Mouse (Mus musculus): ENCODE measurements around the gene Pld2. TPM values are rescaled to one million over a fixed set of nuclear protein-coding genes. Genes with fewer than 3 reads are reported as not detected.

Gene Pld2
- polyA plus RNA-seq, 1 experiment from 2014 or later, result 7.2 TPM

- no peak within 1 kb of the TSS for H3K4me3 ChIP-seq (replicated peaks; ENCODE audit: low read depth, low read length)
- no peaks in the 10 kb centered on the region for H3K4me1 ChIP-seq (replicated peaks; ENCODE audit: insufficient read depth, low read length)
- H3K27ac ChIP-seq, result no peak within 1 kb of the TSS
- H3K36me3 ChIP-seq (ENCODE audit: insufficient read depth, low read length), result peaks cover 8% of the 10 kb centered on the region
- no peaks in the 10 kb centered on the region for H3K9me3 ChIP-seq (replicated peaks; ENCODE audit: low read length)
- no peak within 1 kb of the TSS for H3K9ac ChIP-seq (ENCODE audit: low read depth, low read length)
- no peaks in the 10 kb centered on the region for H3K27me3 ChIP-seq (ENCODE audit: insufficient read depth, low read length)
- ATAC-seq (replicated peaks; ENCODE audit: low FRiP score, low read depth) (no peak), DNase-seq (ENCODE audit: low spot score) (no peak)
- TF ChIP-seq CTCF (IDR thresholded peaks at IDR 0.05; ENCODE audit: low read depth), result no peak
- 85% methylated on average over 6 of the region's 6 CpGs for WGBS
- no peak within 1 kb of the TSS for H3K4me2 ChIP-seq (ENCODE audit: low read length)
Measured at GRCm38 (mm10) chr11:70532839-70533238, 7.0 kb upstream of the Pld2 start, which contains the start of gene Gm40193. Gene Gm40193, minus strand, starts transcription at chr11:70532939.

GRCm38 (mm10) chr11:70539423-70539822 lies 441 bp upstream of the Pld2 start:
- Histone ChIP-seq H3K9me3 (replicated peaks; ENCODE audit: low read length) (no peaks in the 10 kb centered on the region), H3K4me3 (replicated peaks; ENCODE audit: low read depth, low read length) (peak overlapping the region; percentile 67), H3K9ac (ENCODE audit: low read depth, low read length) (peak overlapping the region; percentile 78; the same call in 1 of the 2 replicates), H3K4me1 (replicated peaks; ENCODE audit: insufficient read depth, low read length) (0 out of 2 replicates have a peak, but pooled peaks cover 4% of the 10 kb centered on the region), H3K36me3 (ENCODE audit: insufficient read depth, low read length) (0 out of 2 replicates have a peak, but pooled peaks cover 4% of the 10 kb centered on the region), H3K4me2 (ENCODE audit: low read length) (peak overlapping the region; percentile 82), H3K27ac (no peak overlapping the region), H3K27me3 (ENCODE audit: insufficient read depth, low read length) (no peaks in the 10 kb centered on the region)
- no peak for DNase-seq (ENCODE audit: low spot score)
- ATAC-seq (replicated peaks; ENCODE audit: low FRiP score, low read depth), result no peak
- 12% methylated on average over 9 of the region's 9 CpGs for WGBS
- no peak for TF ChIP-seq CTCF (IDR thresholded peaks at IDR 0.05; ENCODE audit: low read depth)

- WGBS, result 87% methylated on average over 7 of the region's 7 CpGs
Measured at GRCm38 (mm10) chr11:70540928-70541327, 1.1 kb downstream of the Pld2 start.

GRCm38 (mm10) chr11:70541415-70541814 lies 1.6 kb downstream of the Pld2 start:
- ATAC-seq (replicated peaks; ENCODE audit: low FRiP score, low read depth), result no peak
- no peak overlapping the region for H3K4me2 ChIP-seq (ENCODE audit: low read length)
- H3K9ac ChIP-seq (ENCODE audit: low read depth, low read length), result no peak overlapping the region
- H3K4me1 ChIP-seq (replicated peaks; ENCODE audit: insufficient read depth, low read length), result 0 out of 2 replicates have a peak, but pooled peaks cover 4% of the 10 kb centered on the region
- H3K27me3 ChIP-seq (ENCODE audit: insufficient read depth, low read length), result no peaks in the 10 kb centered on the region
- H3K4me3 ChIP-seq (replicated peaks; ENCODE audit: low read depth, low read length), result no peak overlapping the region
- H3K27ac ChIP-seq, result no peak overlapping the region
- DNase-seq (ENCODE audit: low spot score), result no peak
- TF ChIP-seq CTCF (IDR thresholded peaks at IDR 0.05; ENCODE audit: low read depth), result no peak
- H3K9me3 ChIP-seq (replicated peaks; ENCODE audit: low read length), result no peaks in the 10 kb centered on the region
- 79% methylated on average over 5 of the region's 5 CpGs for WGBS
- 0 out of 2 replicates have a peak, but pooled peaks cover 4% of the 10 kb centered on the region for H3K36me3 ChIP-seq (ENCODE audit: insufficient read depth, low read length)

More at GRCm38 (mm10) chr11:70540928-70541327, 1.1 kb downstream of the Pld2 start:
- Histone ChIP-seq H3K9me3 (replicated peaks; ENCODE audit: low read length) (no peaks in the 10 kb centered on the region), H3K9ac (ENCODE audit: low read depth, low read length) (peak overlapping the region; percentile 78; the same call in 1 of the 2 replicates), H3K4me3 (replicated peaks; ENCODE audit: low read depth, low read length) (peak overlapping the region; percentile 67), H3K4me2 (ENCODE audit: low read length) (peak overlapping the region; percentile 82), H3K27ac (no peak overlapping the region), H3K36me3 (ENCODE audit: insufficient read depth, low read length) (0 out of 2 replicates have a peak, but pooled peaks cover 4% of the 10 kb centered on the region), H3K4me1 (replicated peaks; ENCODE audit: insufficient read depth, low read length) (0 out of 2 replicates have a peak, but pooled peaks cover 4% of the 10 kb centered on the region), H3K27me3 (ENCODE audit: insufficient read depth, low read length) (no peaks in the 10 kb centered on the region)
- DNase-seq (ENCODE audit: low spot score) (no peak), ATAC-seq (replicated peaks; ENCODE audit: low FRiP score, low read depth) (no peak)
- TF ChIP-seq CTCF (IDR thresholded peaks at IDR 0.05; ENCODE audit: low read depth), result no peak

- WGBS, result 54% methylated on average over 7 of the region's 7 CpGs
- no peak for TF ChIP-seq CTCF (IDR thresholded peaks at IDR 0.05; ENCODE audit: low read depth)
- DNase-seq (ENCODE audit: low spot score), result no peak
- Histone ChIP-seq H3K4me2 (ENCODE audit: low read length) (no peak overlapping the region), H3K4me3 (replicated peaks; ENCODE audit: low read depth, low read length) (no peak overlapping the region), H3K36me3 (ENCODE audit: insufficient read depth, low read length) (0 out of 2 replicates have a peak, but pooled peaks cover 4% of the 10 kb centered on the region), H3K4me1 (replicated peaks; ENCODE audit: insufficient read depth, low read length) (0 out of 2 replicates have a peak, but pooled peaks cover 4% of the 10 kb centered on the region), H3K27ac (no peak overlapping the region), H3K9ac (ENCODE audit: low read depth, low read length) (no peak overlapping the region), H3K27me3 (ENCODE audit: insufficient read depth, low read length) (no peaks in the 10 kb centered on the region), H3K9me3 (replicated peaks; ENCODE audit: low read length) (no peaks in the 10 kb centered on the region)
- no peak for ATAC-seq (replicated peaks; ENCODE audit: low FRiP score, low read depth)
Measured at GRCm38 (mm10) chr11:70544496-70544895, 4.6 kb downstream of the Pld2 start.

GRCm38 (mm10) chr11:70551526-70551925 lies 11.7 kb downstream of the Pld2 start:
- no peak for DNase-seq (ENCODE audit: low spot score)
- Histone ChIP-seq H3K9ac (ENCODE audit: low read depth, low read length) (no peak overlapping the region), H3K27me3 (ENCODE audit: insufficient read depth, low read length) (no peaks in the 10 kb centered on the region), H3K4me1 (replicated peaks; ENCODE audit: insufficient read depth, low read length) (no peaks in the 10 kb centered on the region), H3K9me3 (replicated peaks; ENCODE audit: low read length) (no peaks in the 10 kb centered on the region), H3K36me3 (ENCODE audit: insufficient read depth, low read length) (no peaks in the 10 kb centered on the region), H3K27ac (no peak overlapping the region), H3K4me2 (ENCODE audit: low read length) (no peak overlapping the region), H3K4me3 (replicated peaks; ENCODE audit: low read depth, low read length) (no peak overlapping the region)
- no peak for TF ChIP-seq CTCF (IDR thresholded peaks at IDR 0.05; ENCODE audit: low read depth)
- ATAC-seq (replicated peaks; ENCODE audit: low FRiP score, low read depth), result no peak
- 90% methylated on average over 8 of the region's 8 CpGs for WGBS

GRCm38 (mm10) chr11:70553940-70554339 lies 14.1 kb downstream of the Pld2 start:
- Histone ChIP-seq H3K4me2 (ENCODE audit: low read length) (no peak overlapping the region), H3K27me3 (ENCODE audit: insufficient read depth, low read length) (no peaks in the 10 kb centered on the region), H3K9me3 (replicated peaks; ENCODE audit: low read length) (no peaks in the 10 kb centered on the region), H3K36me3 (ENCODE audit: insufficient read depth, low read length) (no peaks in the 10 kb centered on the region), H3K4me1 (replicated peaks; ENCODE audit: insufficient read depth, low read length) (no peaks in the 10 kb centered on the region), H3K27ac (no peak overlapping the region), H3K4me3 (replicated peaks; ENCODE audit: low read depth, low read length) (no peak overlapping the region), H3K9ac (ENCODE audit: low read depth, low read length) (no peak overlapping the region)
- DNase-seq (ENCODE audit: low spot score), result no peak
- ATAC-seq (replicated peaks; ENCODE audit: low FRiP score, low read depth), result no peak
- no peak for TF ChIP-seq CTCF (IDR thresholded peaks at IDR 0.05; ENCODE audit: low read depth)
- WGBS, result 21% methylated on average over 7 of the region's 7 CpGs
